Mouse (Mus musculus): ENCODE data around the gene Ticrr.

DNA sequence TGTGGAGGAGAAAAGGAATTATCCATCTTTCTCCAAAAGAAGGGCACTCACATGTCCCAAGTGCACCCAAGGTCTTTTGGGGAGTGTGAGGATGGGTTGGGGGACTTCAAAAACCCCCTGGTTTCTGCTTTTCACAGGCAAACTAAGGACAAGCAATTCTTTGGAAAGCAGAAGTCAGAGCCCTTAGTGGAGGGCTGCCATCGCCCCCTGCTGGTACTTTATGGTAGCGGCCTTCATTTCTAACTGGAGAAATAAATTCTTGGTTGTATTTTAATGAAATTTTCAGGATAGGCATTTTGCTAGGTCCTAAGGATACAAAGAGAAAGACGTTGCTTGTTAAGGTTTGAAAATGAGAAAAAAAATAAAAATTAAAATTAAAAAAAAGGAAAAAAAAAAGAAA is 11.0 kb upstream of the Ticrr start:
- TF ChIP-seq CTCF (IDR thresholded peaks at IDR 0.05; ENCODE audit: low read depth, low read length), result peak; percentile 63; the same call in 1 of the 2 replicates
- no peak for TF ChIP-seq POLR2A (IDR thresholded peaks at IDR 0.05; ENCODE audit: extremely low read depth, insufficient read depth, low read length)

Data from liver, adult 2 months (tissue).